Mouse (Mus musculus): ENCODE data around the gene Cpvl. TPM values are rescaled to one million over a fixed set of nuclear protein-coding genes. Genes with fewer than 3 reads are reported as not detected.

Gene Cpvl
- polyA plus RNA-seq, 1 experiment: not detected

DNA sequence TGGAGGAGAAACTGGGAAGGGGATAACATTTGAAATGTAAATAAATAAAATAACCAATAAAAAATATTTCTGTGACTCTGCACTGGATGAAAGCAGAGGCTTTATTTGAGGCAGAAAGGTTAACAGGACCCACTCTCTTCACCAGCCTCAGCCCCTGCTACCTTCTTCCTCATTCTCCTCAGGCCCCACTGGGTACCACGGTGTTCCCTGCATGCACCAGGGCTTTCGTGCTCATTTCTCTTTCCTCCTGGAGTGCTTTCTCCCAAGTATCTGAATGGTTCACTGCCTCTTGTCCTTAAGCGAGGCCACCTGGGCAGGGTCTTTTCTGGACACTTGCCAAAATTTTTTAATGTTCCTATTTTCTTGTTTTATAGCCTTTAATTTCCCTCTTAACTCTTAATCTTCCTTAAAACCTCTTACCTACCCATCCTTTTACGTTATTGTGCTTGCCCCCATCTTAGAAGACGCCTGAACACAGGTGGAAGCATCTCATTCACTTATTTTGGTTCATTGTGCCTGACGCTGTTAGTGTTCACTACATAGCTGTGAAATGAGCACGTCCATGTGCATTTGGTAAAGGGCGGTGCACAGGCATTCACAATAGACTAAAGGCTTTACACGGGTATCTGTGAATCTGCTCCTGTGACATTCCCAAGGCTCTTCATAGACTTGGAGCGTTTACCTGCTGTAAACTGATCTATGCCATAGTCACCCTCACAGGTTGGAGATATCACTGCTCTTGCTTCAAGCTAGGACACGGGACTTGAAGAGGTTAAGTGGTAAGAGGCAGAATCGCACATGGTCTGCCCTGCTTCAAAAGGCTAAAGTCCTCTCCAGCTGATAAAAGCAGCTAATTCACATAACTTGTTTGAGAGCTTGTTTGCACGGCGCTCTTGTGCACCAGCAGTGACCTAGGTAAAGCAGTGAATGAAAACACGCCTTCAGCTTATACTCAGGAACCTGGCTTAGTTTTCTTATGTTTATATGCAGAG, 41.0 kb downstream of the Cpvl start:
- Histone ChIP-seq H3K27ac (ENCODE audit: insufficient read depth, low read depth, low read length) (no peak overlapping the region), H3K4me3 (ENCODE audit: insufficient read depth, low read depth, low read length) (no peak overlapping the region), H3K4me1 (ENCODE audit: control insufficient read depth, insufficient read depth, low read length) (no peaks in the 10 kb centered on the region)
- TF ChIP-seq CTCF (IDR thresholded peaks at IDR 0.05; ENCODE audit: insufficient read depth, low read depth, low read length) (no peak), POLR2A (IDR thresholded peaks at IDR 0.05; ENCODE audit: insufficient read depth, low read depth, low read length) (no peak)
- WGBS: 91% methylated on average over 15 of the region's 15 CpGs

DNA sequence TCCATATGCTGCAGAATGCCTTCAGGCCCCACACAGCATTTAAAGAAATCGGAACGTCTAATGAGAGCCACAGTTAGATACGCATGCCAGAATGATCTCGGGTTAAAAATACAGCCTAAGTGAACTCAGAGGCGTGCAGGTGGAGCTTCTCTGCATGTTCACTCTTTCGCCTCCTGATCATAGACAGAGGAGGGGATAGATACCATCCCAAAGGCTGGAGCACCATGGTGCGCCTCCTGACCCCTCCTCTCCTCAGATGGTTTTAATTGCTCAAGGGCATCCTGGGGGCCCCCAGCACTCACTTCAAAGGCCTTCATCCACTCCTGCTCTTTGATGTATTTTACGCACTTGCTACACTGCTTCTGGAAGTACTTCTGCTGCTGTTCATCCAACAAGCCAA, 46.9 kb downstream of the Cpvl start:
- H3K4me1 ChIP-seq (ENCODE audit: control insufficient read depth, insufficient read depth, low read length): no peaks in the 10 kb centered on the region
- no peak overlapping the region for H3K27ac ChIP-seq (ENCODE audit: insufficient read depth, low read depth, low read length)
- H3K4me3 ChIP-seq (ENCODE audit: insufficient read depth, low read depth, low read length): no peak overlapping the region
- TF ChIP-seq CTCF (IDR thresholded peaks at IDR 0.05; ENCODE audit: insufficient read depth, low read depth, low read length) (no peak), POLR2A (IDR thresholded peaks at IDR 0.05; ENCODE audit: insufficient read depth, low read depth, low read length) (no peak)
- WGBS: 85% methylated on average over 8 of the region's 8 CpGs

DNA sequence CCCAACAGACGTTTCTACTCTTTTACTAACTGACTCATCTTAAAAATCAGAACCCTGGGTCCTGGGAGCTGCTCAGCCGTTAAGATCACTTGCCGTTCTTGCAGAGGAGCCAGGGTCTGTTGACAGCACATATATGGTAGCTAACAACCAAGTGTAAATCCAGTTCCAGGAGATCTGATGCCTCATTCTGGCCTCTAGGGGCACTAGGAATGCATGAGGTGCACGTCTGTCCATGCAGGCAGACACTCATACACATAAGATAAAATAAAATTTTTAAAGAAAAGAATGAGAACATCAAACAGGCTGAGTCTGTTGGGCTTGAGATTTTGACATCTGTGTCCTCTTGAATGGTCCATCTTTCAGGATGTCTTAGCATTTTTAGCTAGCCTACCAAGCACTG, 48.6 kb downstream of the Cpvl start:
- no peak overlapping the region for H3K4me3 ChIP-seq (ENCODE audit: insufficient read depth, low read depth, low read length)
- TF ChIP-seq POLR2A (IDR thresholded peaks at IDR 0.05; ENCODE audit: insufficient read depth, low read depth, low read length): no peak
- TF ChIP-seq CTCF (IDR thresholded peaks at IDR 0.05; ENCODE audit: insufficient read depth, low read depth, low read length): no peak
- no peaks in the 10 kb centered on the region for H3K4me1 ChIP-seq (ENCODE audit: control insufficient read depth, insufficient read depth, low read length)
- H3K27ac ChIP-seq (ENCODE audit: insufficient read depth, low read depth, low read length): no peak overlapping the region
- WGBS: 87% methylated on average over 4 of the region's 4 CpGs

DNA sequence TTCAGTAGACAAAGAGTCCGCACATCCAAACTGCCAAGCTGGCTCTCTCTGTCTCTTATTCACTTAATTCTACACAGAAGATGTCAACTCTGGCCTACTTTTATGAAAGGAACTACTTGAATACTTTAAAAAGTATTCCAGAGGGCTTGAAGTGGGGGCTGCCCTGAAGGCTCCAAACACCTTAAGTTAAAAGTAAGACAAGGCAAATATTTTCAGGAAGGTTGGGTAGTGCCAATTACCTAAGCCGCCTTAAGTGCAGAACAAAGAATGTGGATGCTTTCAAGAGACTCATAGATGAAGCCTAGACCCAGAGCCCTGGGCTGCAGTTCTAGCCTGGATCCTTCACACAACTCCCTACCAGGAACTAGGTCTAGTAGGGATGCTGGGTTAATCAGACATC, 52.3 kb downstream of the Cpvl start:
- 0 out of 2 replicates have a peak overlapping the region, but pooled peaks have one; percentile 6 for H3K27ac ChIP-seq (ENCODE audit: insufficient read depth, low read depth, low read length)

DNA sequence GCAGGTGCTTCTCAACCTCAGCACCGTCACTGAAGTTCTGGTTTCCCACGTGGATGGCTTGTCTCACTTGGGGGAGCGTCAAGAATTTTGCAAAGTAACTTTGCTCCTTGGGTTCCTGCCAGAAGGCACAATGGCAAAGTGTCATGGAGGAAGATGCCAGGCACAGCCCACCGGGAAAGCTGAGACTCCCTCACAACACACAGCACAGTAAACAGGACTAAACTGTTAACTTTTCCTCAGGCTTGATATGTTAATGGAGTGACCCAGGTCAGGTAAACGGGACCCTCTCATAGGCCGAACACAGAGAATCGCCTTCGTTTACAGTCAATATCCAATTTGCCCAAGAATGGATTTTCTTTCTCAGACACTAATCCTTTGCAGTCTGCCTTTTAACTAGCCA, 53.3 kb downstream of the Cpvl start:
- no peaks in the 10 kb centered on the region for H3K4me1 ChIP-seq (ENCODE audit: control insufficient read depth, insufficient read depth, low read length)
- no peak overlapping the region for H3K27ac ChIP-seq (ENCODE audit: insufficient read depth, low read depth, low read length)
- 65% methylated on average over 8 of the region's 8 CpGs for WGBS
- TF ChIP-seq POLR2A (IDR thresholded peaks at IDR 0.05; ENCODE audit: insufficient read depth, low read depth, low read length): no peak
- no peak for TF ChIP-seq CTCF (IDR thresholded peaks at IDR 0.05; ENCODE audit: insufficient read depth, low read depth, low read length)
- no peak overlapping the region for H3K4me3 ChIP-seq (ENCODE audit: insufficient read depth, low read depth, low read length)

More for the DNA sequence above, 52.3 kb downstream of the Cpvl start:
- WGBS: 86% methylated on average over 2 of the region's 2 CpGs
- TF ChIP-seq CTCF (IDR thresholded peaks at IDR 0.05; ENCODE audit: insufficient read depth, low read depth, low read length) (no peak), POLR2A (IDR thresholded peaks at IDR 0.05; ENCODE audit: insufficient read depth, low read depth, low read length) (no peak)
- Histone ChIP-seq H3K4me3 (ENCODE audit: insufficient read depth, low read depth, low read length) (no peak overlapping the region), H3K4me1 (ENCODE audit: control insufficient read depth, insufficient read depth, low read length) (no peaks in the 10 kb centered on the region)

DNA sequence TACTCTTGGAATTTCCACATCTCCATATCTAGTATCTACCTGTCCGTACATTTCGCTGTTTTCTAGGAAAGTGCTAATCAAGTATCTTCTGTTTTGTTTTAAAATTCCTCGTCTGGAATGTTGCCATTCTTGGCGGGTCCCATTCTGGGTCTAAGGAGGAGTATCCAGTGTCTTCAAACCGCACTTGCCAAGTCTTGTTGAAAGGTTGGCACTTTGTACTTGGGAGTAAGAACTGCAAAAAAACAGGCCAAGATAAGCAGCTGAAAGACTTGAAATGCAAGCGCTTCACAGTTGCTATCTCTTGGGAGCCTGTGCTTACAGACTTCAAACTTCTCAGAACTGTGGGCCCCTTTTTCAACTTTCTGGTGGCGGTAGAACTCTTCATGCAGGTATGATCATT, 58.4 kb downstream of the Cpvl start:
- TF ChIP-seq POLR2A (IDR thresholded peaks at IDR 0.05; ENCODE audit: insufficient read depth, low read depth, low read length): no peak
- no peak for TF ChIP-seq CTCF (IDR thresholded peaks at IDR 0.05; ENCODE audit: insufficient read depth, low read depth, low read length)
- Histone ChIP-seq H3K4me1 (ENCODE audit: control insufficient read depth, insufficient read depth, low read length) (no peaks in the 10 kb centered on the region), H3K27ac (ENCODE audit: insufficient read depth, low read depth, low read length) (no peak overlapping the region), H3K4me3 (ENCODE audit: insufficient read depth, low read depth, low read length) (no peak overlapping the region)
- 83% methylated on average over 7 of the region's 7 CpGs for WGBS

DNA sequence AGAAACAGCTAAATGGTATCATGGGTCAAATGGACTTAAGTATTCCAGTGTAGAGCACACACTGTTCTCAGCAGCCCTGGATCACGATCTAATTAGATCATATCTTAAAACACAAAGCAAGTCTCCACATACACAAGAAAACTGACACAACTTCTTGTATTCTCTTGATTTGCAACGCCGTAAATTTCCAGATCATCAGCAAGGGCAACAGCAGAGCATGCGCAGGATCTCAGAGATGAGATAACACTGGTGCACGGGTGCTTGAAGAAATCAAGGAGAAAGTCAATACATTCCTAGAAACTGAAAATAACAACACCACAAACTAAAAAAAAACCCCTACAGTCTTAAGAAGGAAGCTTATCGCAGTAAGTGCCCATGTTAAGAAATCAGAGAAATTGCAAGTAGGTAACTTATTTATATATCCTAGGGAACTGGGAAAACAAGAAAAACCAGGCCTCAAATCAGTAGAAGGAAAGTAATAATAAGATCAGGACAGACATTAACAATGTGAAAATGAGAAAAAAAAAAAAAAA, 61.4 kb downstream of the Cpvl start:
- TF ChIP-seq CTCF (IDR thresholded peaks at IDR 0.05; ENCODE audit: insufficient read depth, low read depth, low read length) (no peak), POLR2A (IDR thresholded peaks at IDR 0.05; ENCODE audit: insufficient read depth, low read depth, low read length) (no peak)
- WGBS: 94% methylated on average over 6 of the region's 6 CpGs
- Histone ChIP-seq H3K4me1 (ENCODE audit: control insufficient read depth, insufficient read depth, low read length) (no peaks in the 10 kb centered on the region), H3K27ac (ENCODE audit: insufficient read depth, low read depth, low read length) (no peak overlapping the region), H3K4me3 (ENCODE audit: insufficient read depth, low read depth, low read length) (no peak overlapping the region)

DNA sequence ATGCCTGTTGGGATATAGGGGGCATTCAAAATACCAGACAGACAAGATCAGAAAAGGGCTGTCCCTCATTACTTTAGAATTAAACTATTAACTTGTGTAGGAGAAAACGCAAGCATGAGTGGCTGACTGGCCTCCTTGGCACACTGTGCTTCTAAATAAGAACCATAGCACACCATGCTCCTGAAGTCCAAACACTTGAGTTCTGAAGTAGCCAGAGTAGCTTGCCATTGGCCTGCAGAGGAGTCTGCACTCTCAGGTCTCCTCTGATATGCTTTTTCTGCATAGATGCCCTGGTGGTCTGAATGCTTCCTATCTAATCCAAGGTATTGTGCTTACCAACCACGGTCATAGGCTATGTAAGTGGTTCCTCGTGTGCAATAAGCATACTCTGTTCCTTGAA, 63.1 kb downstream of the Cpvl start:
- H3K4me1 ChIP-seq (ENCODE audit: control insufficient read depth, insufficient read depth, low read length): no peaks in the 10 kb centered on the region
- 97% methylated on average over 3 of the region's 3 CpGs for WGBS
- no peak for TF ChIP-seq POLR2A (IDR thresholded peaks at IDR 0.05; ENCODE audit: insufficient read depth, low read depth, low read length)
- no peak for TF ChIP-seq CTCF (IDR thresholded peaks at IDR 0.05; ENCODE audit: insufficient read depth, low read depth, low read length)
- H3K4me3 ChIP-seq (ENCODE audit: insufficient read depth, low read depth, low read length): no peak overlapping the region
- H3K27ac ChIP-seq (ENCODE audit: insufficient read depth, low read depth, low read length): no peak overlapping the region

DNA sequence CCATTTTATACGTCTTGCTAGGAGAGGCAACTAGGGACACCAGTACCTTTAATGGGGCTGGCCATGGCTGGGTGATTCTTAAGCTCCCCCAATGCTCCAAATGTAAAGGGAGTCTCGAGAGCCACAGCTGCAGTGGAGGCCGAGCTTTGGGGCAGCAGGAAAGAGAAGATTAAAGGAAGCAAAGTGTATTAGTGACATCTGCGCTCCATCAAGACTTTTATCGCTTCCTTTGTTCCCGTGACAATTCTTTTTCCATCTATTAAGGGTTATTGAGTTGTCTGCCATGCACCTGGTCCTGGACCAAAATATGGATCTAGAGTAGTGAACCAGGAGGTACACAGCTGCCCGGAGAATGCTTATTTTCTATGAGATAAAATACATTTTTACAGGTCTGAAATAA, 65.3 kb downstream of the Cpvl start:
- no peak overlapping the region for H3K27ac ChIP-seq (ENCODE audit: insufficient read depth, low read depth, low read length)
- no peak overlapping the region for H3K4me3 ChIP-seq (ENCODE audit: insufficient read depth, low read depth, low read length)
- 80% methylated on average over 7 of the region's 7 CpGs for WGBS
- no peak for TF ChIP-seq CTCF (IDR thresholded peaks at IDR 0.05; ENCODE audit: insufficient read depth, low read depth, low read length)
- TF ChIP-seq POLR2A (IDR thresholded peaks at IDR 0.05; ENCODE audit: insufficient read depth, low read depth, low read length): no peak
- no peaks in the 10 kb centered on the region for H3K4me1 ChIP-seq (ENCODE audit: control insufficient read depth, insufficient read depth, low read length)

All from olfactory bulb, adult 2 months (tissue).